Mouse (Mus musculus) gastrocnemius, postnatal 4 days (tissue): ENCODE measurements around the gene Xylb. TPM values are rescaled to one million over a fixed set of nuclear protein-coding genes. Genes with fewer than 3 reads are reported as not detected.
A peak's percentile ranks its signal among the peaks of the same experiment; 100 is the strongest.

ENCODE experiments used
- DNase-seq, 2 experiments: peaks; one replicate each; pipeline ENCODE4 v3.0.0; 2021 to 2022; ENCODE audit warnings: low spot score in 2 of 2, mixed read lengths in 2 of 2
- long read RNA-seq, 2 experiments: library from polyadenylated mRNA; stranded (forward); transcript quantifications; one replicate each; pipeline ENCODE4 v2.0.0; 2021
- total RNA-seq, 2 experiments: library from RNA; stranded (reverse); gene quantifications; 2 replicates each; pipeline ENCODE4 v1.2.3; 2021

Xylb gene
- total RNA-seq, result 1 to 10 TPM; 1.8 to 2.1 TPM
- long read RNA-seq, experiment 1, result 0 reads
- long read RNA-seq, experiment 2, result 0 reads

GRCm38 (mm10) chr9:119357331-119358057 lies at the start of gene Xylb:
Xylb (plus strand) TSS chr9:119357381.
- peak; percentile 87 to 92 for DNase-seq

GRCm38 (mm10) chr9:119309067-119309466 lies 48.1 kb upstream of the Xylb start:
- no peak for DNase-seq

DNA sequence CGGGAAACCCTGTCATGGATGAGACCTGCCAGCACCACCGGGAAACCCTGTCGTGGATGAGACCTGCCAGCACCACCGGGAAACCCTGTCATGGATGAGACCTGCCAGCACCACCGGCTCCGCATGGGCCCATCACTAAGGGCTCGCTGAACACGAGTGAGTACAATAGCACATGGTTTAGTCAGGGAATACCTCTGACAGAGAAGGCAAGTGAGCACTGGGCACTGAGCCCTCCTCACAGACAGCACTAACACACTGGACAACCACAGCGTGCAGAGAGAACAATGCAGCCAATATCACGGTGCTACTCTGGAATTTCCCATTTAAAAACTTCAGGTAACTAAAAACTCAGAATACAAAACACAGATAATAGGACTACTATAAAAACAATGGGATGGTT lies 44.1 kb upstream of the Xylb start:
- no peak for DNase-seq

DNA sequence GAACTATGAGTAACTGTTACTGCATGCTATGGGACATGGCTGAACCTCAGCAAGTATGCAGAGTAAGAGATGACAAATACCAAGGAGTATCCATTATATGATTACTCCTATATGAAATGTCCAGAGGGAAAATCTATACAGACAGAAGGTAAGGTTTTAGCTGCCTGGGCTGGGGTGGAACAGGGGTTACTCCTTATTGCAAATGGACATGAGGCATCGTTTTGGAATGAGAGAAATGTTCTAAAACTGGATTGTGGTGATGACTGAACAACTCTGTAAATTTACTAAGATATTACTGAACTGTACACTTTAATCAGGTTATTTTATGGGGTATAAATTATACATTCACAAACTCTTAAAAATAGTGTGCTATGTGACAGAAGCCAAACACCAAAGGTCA lies 38.3 kb upstream of the Xylb start:
- DNase-seq, result no peak

GRCm38 (mm10) chr9:119320446-119320845 lies 36.7 kb upstream of the Xylb start:
- DNase-seq, result no peak

DNA sequence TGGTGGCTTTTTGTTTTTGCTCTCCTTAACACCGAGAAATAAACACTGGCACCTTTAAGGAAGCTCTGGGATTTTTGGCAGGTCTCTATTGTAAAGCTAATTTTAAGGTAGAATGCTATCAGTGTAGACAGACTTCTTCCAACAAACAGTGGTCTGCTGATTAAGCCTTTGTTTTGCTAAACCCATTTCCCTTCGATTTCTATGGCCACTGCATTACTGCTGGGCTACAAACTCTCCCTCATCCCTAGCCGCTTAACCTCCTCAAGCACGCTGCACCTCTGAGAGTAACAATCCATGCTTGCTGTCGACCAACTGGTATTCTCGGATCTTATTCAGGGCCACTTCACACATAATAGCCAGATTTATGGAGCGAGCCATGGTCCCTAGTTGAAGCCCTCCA lies 36.2 kb upstream of the Xylb start:
- DNase-seq, result no peak

DNA sequence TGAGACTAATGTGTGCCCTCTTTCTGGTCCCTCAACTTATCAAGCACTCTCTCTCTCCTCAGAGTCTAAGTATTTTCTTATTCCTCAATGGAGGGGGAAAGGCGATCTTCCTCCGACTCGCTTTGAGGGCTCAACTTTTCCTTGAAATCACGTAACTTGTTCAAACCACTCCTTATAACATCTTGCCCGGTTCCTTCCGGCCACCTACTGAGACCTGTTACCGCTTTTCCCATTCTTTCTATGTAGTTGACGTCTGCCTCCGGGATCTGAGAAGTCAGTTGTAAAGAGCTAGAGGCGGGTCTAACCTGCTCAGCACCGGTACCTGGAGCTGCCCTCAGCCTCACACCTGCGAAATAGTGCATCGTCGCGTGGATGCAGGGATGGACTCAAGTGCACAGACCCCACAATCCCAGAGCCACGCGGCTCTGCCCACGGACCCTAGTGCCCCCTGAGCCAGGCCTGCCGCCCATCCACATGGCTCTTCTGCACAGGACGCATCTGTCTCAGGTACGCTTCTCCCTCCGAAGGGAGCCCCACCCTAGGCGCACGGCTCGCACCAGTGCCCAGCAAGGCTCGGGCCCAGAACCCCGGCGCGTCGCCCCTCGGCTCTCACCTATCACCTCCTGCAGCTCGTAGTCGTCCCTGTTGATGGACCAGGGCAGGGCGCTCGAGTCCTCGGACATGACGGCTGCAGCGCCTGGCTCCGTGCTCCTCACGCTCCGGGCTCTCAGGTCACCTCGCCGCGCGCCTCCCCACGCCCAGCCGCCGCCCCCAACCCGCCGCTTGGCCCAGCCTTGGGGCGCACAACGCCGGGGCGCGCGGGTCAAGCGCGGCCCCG lies 35.6 kb upstream of the Xylb start:
- DNase-seq, result no peak

- peak; percentile 90 to 96 for DNase-seq
These were observed 34.6 kb upstream of the Xylb start, which contains the start of gene Oxsr1 for GRCm38 (mm10) chr9:119322289-119323259. Oxsr1 (minus strand) TSS chr9:119322427.

GRCm38 (mm10) chr9:119323260-119323645 lies 33.9 kb upstream of the Xylb start:
- no peak for DNase-seq

DNA sequence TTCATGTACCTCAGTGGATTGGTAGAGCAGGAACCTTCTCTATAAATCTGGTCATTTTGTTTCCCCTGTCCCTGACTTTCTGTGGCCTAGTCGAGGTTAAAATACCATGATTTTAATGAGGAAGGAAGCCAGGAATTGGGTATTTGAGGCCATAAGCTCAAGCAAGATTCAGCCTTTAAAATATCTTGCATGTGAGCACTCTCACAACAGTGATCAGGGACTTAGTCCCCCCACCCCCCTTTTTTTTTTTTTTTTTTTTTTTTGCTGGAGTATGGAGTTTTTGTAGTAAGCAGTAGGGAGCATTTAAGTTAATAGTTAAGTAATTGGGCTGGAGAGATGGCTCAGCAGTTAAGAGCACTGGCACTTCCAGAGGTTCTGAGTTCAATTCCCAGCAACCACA lies 33.1 kb upstream of the Xylb start:
- no peak for DNase-seq

DNA sequence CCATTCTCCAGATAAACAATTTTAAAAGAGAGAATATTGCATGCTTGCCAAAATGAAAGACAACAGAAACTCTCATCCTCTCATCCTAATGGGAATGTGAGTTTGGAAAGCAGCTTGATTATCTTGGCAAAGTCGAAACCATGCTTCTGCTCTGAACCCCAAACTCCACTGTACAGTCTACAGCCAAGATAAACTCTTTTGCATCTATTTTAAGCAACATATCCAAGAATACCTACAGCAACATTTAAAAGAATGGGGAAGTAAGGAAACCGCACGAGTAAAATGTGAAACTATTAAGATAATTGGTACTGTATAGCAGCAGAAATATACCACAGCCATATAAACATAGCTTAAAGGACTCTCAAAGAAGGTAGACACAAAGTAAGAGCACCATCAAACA lies 28.7 kb upstream of the Xylb start:
- DNase-seq, result no peak

- DNase-seq, result no peak
These were observed 26.8 kb upstream of the Xylb start for GRCm38 (mm10) chr9:119330186-119330963.

- DNase-seq, result peak in 1 of 2 experiments; percentile 41
These were observed 22.9 kb upstream of the Xylb start for GRCm38 (mm10) chr9:119334324-119334723.

DNA sequence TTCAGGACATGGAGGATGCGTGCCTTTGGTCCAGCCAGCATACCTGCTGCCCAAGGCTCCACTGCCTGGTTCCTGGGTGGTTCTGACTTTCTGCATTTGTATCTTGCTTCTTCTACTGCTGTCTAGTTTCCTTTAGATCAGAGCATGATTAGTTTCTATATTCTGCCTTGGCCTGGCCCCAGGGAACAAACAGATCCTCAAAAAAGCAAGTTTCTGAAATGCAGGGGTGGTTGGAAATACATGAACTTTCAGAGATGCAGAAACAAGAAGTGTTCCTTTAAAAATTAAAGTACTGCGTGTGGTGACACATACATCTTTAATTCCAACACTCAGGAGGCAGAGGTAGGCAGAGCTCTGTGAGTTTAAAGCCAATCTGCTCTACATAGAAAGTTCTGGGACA lies 22.3 kb upstream of the Xylb start:
- DNase-seq, result no peak

- DNase-seq, result no peak
These were observed 21.6 kb upstream of the Xylb start for GRCm38 (mm10) chr9:119335571-119335970.

DNA sequence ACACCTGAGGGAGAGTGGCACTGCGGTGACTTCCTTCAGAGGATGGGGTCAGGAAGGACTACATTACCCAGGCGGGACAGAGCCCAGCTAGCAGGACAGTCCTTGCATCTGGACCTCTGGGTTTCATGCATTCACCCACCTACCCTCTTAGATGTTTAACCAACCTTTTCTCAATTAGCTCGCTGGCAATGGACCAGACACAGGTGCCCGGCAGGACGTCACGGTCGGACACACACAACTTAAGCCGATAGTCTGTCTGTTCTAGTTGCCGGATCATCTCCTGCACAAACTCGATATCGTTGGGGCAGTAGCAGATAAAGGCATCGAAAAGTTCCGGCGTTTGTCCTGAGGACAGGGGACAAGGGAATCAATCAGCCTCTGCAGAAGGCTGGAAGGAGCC lies 19.3 kb upstream of the Xylb start:
- no peak for DNase-seq

DNA sequence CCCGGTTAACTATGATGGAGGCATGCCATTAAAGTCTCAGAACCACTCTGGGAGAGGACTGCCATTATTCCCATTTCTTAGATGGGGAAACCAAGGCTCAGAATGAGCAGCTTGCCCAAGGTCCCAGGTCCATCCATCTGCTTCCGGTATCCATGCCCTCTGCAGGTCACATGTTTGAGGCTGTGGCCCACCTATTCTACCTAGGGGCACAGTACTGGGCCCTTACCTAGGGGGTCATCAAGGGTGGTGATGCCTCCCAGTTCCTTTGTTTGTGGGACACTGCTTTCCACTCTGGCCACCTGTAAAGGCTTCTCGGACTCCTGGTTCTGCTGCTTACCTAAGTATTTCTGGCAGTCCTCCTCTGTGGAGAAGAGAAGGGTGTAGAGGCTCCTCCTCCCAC lies 18.8 kb upstream of the Xylb start:
- no peak for DNase-seq

DNA sequence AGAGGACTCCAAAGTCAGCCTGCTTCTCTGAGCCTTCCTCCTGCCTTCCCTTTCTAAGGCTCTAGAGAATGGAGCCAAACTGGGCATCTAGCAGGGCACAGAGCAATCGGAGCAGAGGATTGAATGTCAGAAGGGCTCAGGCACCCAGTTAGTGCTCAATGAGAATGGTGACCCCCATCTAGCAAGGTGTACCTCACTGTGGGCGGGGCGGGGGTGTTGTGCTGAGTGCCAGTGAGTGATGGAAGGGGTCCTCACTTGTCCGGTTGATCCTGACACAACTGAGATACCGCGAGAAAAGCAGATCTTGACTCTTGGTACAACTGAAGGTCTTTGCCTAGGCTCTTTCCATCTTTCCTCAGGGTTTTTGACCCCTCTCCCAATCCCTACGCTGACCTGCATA lies 18.1 kb upstream of the Xylb start:
- DNase-seq, result no peak

GRCm38 (mm10) chr9:119339558-119340211 lies 17.5 kb upstream of the Xylb start, which contains the start of gene Acaa1a:
Acaa1a (plus strand) TSS chr9:119339676.
- peak; percentile 46 to 74 for DNase-seq

DNA sequence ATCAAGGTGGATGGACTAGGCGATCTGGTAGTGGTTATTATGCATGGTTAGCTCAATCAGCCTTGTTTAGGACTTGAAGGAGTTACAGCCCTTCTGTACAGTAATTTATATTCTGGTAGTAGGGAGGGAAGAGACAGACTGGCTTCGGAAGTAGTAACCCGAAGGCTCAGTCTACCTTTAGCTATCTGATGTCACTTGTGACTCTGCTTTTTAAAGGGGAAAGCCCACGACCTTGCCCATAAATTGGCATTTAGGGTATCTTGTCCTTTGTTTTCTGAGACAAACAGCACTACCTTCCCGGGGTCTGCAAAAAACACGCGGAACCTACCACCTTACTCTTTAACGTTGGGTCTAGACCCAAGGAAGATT lies 17.0 kb upstream of the Xylb start:
- DNase-seq, result no peak
